Mouse (Mus musculus): ENCODE measurements around the gene Nmur1. TPM values are rescaled to one million over a fixed set of nuclear protein-coding genes. Genes with fewer than 3 reads are reported as not detected.
A peak's percentile ranks its signal among the peaks of the same experiment; 100 is the strongest.

Gene Nmur1
- polyA plus RNA-seq, 1 experiment: 0.11 TPM

GRCm38 (mm10) chr1:86439487-86440170, 13.6 kb upstream of the Nmur1 start:
- no peak for DNase-seq (ENCODE audit: low read depth)
- TF ChIP-seq POLR2A (IDR thresholded peaks at IDR 0.05; ENCODE audit: borderline replicate concordance, extremely low read depth, insufficient read depth, insufficient read length, poor library complexity, severe bottlenecking): no peak
- no peak for TF ChIP-seq CTCF (IDR thresholded peaks at IDR 0.05; ENCODE audit: borderline replicate concordance, extremely low read depth, insufficient read depth, insufficient read length)

DNA sequence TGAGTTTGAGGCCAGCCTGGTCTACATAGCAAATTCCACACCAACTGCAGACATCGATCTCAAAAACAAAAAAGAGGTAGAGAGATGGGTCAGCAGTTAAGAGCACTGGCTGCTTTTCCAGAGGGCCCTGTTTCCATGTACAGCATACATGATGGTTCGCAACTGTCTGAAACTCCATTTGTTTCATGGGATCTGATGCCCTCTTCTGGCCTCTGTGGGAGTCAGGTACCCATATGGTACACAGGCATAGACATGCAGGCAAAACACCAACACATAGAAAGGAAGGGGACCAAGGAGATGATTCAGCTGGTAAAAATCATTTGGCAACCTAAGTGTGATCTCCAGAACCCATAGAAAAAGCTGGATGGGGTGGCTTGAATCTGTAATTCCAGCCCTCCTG, 12.5 kb upstream of the Nmur1 start:
- no peak for TF ChIP-seq POLR2A (IDR thresholded peaks at IDR 0.05; ENCODE audit: borderline replicate concordance, extremely low read depth, insufficient read depth, insufficient read length, poor library complexity, severe bottlenecking)
- TF ChIP-seq CTCF (IDR thresholded peaks at IDR 0.05; ENCODE audit: borderline replicate concordance, extremely low read depth, insufficient read depth, insufficient read length): no peak
- peak; percentile 69 for DNase-seq (ENCODE audit: low read depth)

DNA sequence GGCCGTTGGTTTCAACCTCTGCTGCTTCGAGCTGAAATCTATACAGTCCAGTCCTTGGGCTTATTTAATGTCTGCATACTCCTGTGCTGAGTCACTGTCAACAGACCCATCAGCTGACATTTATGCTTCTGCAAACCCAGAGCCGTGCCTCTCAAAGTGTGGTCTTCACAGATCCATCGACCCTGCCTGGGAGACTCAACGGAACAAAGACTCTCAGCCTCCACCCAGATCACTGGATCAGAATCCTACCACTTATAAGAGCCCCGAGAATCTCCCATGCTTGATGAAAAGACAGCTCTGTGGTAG, 11.9 kb upstream of the Nmur1 start:
- DNase-seq (ENCODE audit: low read depth): no peak
- TF ChIP-seq POLR2A (IDR thresholded peaks at IDR 0.05; ENCODE audit: borderline replicate concordance, extremely low read depth, insufficient read depth, insufficient read length, poor library complexity, severe bottlenecking) (no peak), CTCF (IDR thresholded peaks at IDR 0.05; ENCODE audit: borderline replicate concordance, extremely low read depth, insufficient read depth, insufficient read length) (no peak)

GRCm38 (mm10) chr1:86437219-86438013, 11.4 kb upstream of the Nmur1 start:
- no peak for DNase-seq (ENCODE audit: low read depth)
- TF ChIP-seq CTCF (IDR thresholded peaks at IDR 0.05; ENCODE audit: borderline replicate concordance, extremely low read depth, insufficient read depth, insufficient read length) (no peak), POLR2A (IDR thresholded peaks at IDR 0.05; ENCODE audit: borderline replicate concordance, extremely low read depth, insufficient read depth, insufficient read length, poor library complexity, severe bottlenecking) (no peak)

DNA sequence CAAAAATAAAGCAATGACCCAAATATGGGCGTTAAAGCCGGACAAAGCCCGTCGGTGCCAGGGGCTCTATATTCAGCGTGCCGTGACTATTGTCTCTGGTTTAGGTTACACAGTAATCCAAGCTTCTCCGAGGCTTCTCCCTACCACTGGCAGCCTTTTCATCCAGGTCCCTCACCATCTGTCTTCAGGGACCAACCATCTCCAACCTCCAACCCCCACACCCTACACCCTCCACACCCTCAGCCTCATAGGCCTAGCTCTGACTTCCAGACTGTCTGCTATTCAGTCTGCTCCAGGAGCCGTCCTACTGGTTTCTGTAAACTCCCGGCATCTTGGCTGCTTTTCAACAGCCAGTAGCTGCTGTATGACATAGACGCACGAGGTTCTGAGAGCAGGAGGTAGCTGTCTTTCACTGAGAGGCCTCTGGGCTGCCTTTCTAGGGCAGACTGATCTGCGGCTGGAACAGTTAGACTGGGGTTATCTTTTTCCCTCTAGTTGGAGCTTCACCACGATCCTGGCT, 9.3 kb upstream of the Nmur1 start:
- TF ChIP-seq POLR2A (IDR thresholded peaks at IDR 0.05; ENCODE audit: borderline replicate concordance, extremely low read depth, insufficient read depth, insufficient read length, poor library complexity, severe bottlenecking) (no peak), CTCF (IDR thresholded peaks at IDR 0.05; ENCODE audit: borderline replicate concordance, extremely low read depth, insufficient read depth, insufficient read length) (no peak; the same call in 1 of the 2 replicates)
- DNase-seq (ENCODE audit: low read depth): peak; percentile 95

DNA sequence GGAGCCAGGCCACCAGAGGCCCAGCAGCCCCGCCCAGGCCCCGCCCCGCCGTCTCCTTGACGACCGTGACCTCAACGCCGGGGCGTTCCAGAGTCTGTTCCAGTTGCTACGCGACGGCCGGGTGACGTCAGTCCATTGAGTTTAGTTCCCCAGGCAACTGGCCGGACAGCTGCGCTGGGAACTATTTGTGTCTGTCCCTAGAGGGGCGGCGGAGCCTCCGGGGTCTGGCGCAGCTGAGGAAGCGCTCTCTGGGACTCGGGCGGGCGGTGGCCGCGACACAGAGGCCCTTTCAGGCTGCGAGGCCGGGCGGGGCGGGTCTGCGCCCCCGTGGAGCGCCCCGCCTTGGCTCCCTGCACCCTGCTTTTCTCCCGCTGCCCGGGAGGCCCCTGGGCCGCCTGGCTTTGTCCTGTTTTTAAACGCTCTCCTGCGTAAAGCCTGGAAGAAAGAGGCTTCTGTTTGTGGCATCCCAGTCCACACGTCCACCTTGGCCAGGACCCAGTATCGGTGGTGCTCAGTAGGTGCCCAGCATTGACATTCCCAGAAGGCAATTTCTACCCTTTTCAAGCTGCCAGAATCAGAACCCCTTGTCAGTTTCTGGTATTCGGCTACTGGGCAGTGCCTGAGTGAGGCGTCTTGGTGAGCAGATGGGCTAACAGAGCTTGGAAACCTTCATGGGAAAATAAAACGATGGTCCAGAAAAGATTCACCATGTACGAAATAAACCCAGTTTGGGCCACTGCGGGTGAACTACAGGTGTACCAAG, 8.6 kb upstream of the Nmur1 start:
- DNase-seq (ENCODE audit: low read depth): peak; percentile 99

DNA sequence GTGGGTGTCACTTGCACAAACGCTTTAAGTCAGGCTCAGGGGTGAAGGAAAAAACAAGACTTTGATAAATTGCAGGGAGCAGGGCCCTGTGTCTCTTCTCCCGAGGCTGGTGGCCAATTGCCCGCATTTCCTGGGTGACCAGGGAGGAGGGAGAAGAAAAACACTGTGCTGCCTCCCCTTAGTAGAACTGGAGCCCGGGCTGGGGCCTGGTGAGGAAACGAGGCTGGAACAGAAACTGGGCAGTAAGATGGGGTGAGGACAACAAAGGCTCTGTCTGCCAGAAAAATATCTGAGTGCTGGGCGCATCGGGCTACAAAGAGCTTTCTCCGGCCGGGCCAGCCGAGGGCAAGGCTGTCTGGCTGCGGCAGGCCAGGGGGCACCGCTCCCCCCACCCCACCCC, 8.0 kb upstream of the Nmur1 start:
- TF ChIP-seq POLR2A (IDR thresholded peaks at IDR 0.05; ENCODE audit: borderline replicate concordance, extremely low read depth, insufficient read depth, insufficient read length, poor library complexity, severe bottlenecking) (no peak), CTCF (IDR thresholded peaks at IDR 0.05; ENCODE audit: borderline replicate concordance, extremely low read depth, insufficient read depth, insufficient read length) (no peak)
- peak; percentile 85 for DNase-seq (ENCODE audit: low read depth)

More for the DNA sequence above, 8.6 kb upstream of the Nmur1 start:
- TF ChIP-seq POLR2A (IDR thresholded peaks at IDR 0.05; ENCODE audit: borderline replicate concordance, extremely low read depth, insufficient read depth, insufficient read length, poor library complexity, severe bottlenecking) (peak; percentile 89), CTCF (IDR thresholded peaks at IDR 0.05; ENCODE audit: borderline replicate concordance, extremely low read depth, insufficient read depth, insufficient read length) (no peak)

DNA sequence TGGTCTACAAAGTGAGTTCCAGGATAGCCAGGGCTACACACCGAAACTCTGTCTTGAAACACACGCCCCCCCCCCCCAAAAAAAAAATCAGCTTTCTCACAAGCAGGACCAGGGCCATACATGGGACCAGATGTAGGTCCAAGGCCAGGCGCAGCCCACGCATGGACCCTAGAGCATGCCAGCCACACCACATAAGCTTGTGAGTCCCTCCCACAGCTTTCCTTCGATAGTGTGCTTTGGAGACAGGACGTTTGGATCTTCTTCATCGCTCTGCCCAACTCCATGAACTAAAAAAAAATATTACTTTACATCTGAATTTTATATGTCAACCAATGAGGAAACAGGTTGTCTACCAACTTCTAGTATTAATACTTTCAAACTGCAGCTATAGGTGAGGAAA, 7.3 kb upstream of the Nmur1 start:
- no peak for TF ChIP-seq POLR2A (IDR thresholded peaks at IDR 0.05; ENCODE audit: borderline replicate concordance, extremely low read depth, insufficient read depth, insufficient read length, poor library complexity, severe bottlenecking)
- TF ChIP-seq CTCF (IDR thresholded peaks at IDR 0.05; ENCODE audit: borderline replicate concordance, extremely low read depth, insufficient read depth, insufficient read length): no peak
- DNase-seq (ENCODE audit: low read depth): no peak

DNA sequence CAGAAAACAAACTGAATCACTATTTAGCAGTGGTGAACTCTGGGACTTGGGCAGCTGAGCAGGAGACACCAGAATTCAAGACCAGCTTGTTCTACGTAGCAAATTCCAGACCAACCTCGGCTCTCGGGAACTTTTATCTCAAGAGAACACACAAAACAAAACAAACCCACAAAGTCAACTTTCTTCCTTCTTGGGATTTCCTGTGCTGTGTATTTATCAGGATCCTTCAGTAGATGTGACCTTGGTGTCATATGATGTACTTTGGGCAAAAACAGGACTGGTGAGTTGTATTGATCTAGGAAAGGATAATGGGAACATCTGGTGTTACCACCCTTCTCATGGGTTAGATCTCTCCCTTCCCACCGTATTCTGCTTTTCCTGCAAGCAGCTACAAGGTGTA, 6.8 kb upstream of the Nmur1 start:
- TF ChIP-seq POLR2A (IDR thresholded peaks at IDR 0.05; ENCODE audit: borderline replicate concordance, extremely low read depth, insufficient read depth, insufficient read length, poor library complexity, severe bottlenecking): no peak

GRCm38 (mm10) chr1:86430056-86430455, 4.0 kb upstream of the Nmur1 start:
- TF ChIP-seq POLR2A (IDR thresholded peaks at IDR 0.05; ENCODE audit: borderline replicate concordance, extremely low read depth, insufficient read depth, insufficient read length, poor library complexity, severe bottlenecking) (no peak), CTCF (IDR thresholded peaks at IDR 0.05; ENCODE audit: borderline replicate concordance, extremely low read depth, insufficient read depth, insufficient read length) (peak; percentile 89)
- DNase-seq (ENCODE audit: low read depth): peak; percentile 90

More for the DNA sequence above, 6.8 kb upstream of the Nmur1 start:
- no peak for DNase-seq (ENCODE audit: low read depth)

DNA sequence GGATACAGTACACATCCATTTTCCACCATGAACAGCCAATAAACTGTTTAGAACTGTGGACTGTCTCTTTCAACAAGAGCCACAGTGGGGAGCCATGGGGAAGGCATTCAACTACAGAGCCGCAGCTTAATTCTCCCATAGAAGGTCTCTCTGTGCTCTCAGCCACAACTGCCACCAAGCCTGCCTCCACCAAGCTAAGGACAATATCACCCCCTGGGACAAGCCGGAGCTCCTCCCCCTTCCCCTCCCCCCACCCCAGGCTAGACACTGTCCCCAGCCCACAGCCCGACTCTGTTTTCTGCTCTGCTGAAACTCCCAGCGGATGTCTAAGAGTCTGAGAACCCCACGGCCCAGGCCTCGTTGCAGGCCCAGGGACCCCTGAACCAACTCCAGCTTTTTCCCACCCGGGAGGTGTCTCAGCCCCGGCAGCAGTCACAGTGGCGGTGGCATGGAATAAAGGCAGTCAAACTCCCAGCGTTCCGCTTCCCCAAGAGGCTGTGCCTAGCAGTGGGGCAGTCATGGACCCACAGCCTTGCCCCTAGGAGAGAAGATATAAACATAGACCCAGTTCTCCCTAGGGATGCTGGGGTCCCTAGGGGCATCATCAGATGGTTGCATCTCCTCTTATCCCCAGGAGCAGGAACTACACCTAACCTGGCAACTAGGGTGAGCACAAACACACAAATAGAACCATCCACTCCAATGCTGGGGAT, 1.0 kb downstream of the Nmur1 start:
- DNase-seq (ENCODE audit: low read depth): peak; percentile 78
- TF ChIP-seq POLR2A (IDR thresholded peaks at IDR 0.05; ENCODE audit: borderline replicate concordance, extremely low read depth, insufficient read depth, insufficient read length, poor library complexity, severe bottlenecking) (no peak), CTCF (IDR thresholded peaks at IDR 0.05; ENCODE audit: borderline replicate concordance, extremely low read depth, insufficient read depth, insufficient read length) (no peak)

Measured in brain, embryonic 14.5 days (tissue).